In genomic region chr3:88531348-88532298, GRCm38 (mm10) we compare ENCODE assay signal across 8 mouse cellular contexts. TPM values are rescaled to one million over a fixed set of nuclear protein-coding genes. Genes with fewer than 3 reads are reported as not detected.
DNase-seq lines count a peak whose midpoint lies in the region; ATAC-seq and TF ChIP-seq lines count a peak whose summit lies in the region.

No protein-coding gene starts in this region.

- peak overlapping the region; percentile 100 for H3K9ac ChIP-seq in forebrain, embryonic 14.5 days (ENCODE audit: low read length)

- no peaks in the 10 kb centered on the region for H3K27me3 ChIP-seq in E14TG2a.4 (ENCODE audit: insufficient read depth, low read length)
- H3K27me3 ChIP-seq in forebrain, embryonic 14.5 days (replicated peaks; ENCODE audit: control insufficient read depth, insufficient read depth, low read length): no peaks in the 10 kb centered on the region

- TF ChIP-seq CTCF in E14TG2a.4 (conservative IDR thresholded peaks at IDR 0.05; ENCODE audit: low read length): no peak
- no peak for TF ChIP-seq CTCF in lung, adult 2 months (IDR thresholded peaks at IDR 0.05; ENCODE audit: insufficient read depth, low read length)

- peak; percentile 27; the same call in 1 of the 2 replicates for TF ChIP-seq POLR2A in lung, adult 2 months (IDR thresholded peaks at IDR 0.05; ENCODE audit: borderline replicate concordance, extremely low read depth, low read depth, low read length)

- H3K27ac ChIP-seq in forebrain, embryonic 14.5 days (ENCODE audit: low read depth, low read length): peak overlapping the region; percentile 99

- peaks cover 57% of the 10 kb centered on the region for H3K36me3 ChIP-seq in E14TG2a.4 (ENCODE audit: insufficient read depth, low read length)
- peaks cover 26% of the 10 kb centered on the region for H3K36me3 ChIP-seq in forebrain, embryonic 14.5 days (ENCODE audit: control insufficient read depth, insufficient read depth, low read length)

- H3K4me3 ChIP-seq in E14TG2a.4 (replicated peaks; ENCODE audit: low read length): peak overlapping the region; percentile 92
- H3K4me3 ChIP-seq in forebrain, embryonic 14.5 days (ENCODE audit: low read depth, low read length): peak overlapping the region; percentile 86
- peak overlapping the region; percentile 76 for H3K4me3 ChIP-seq in lung, adult 2 months (replicated peaks; ENCODE audit: extremely low read depth, low read depth, low read length)

- peaks cover 76% of the 10 kb centered on the region for H3K4me1 ChIP-seq in E14TG2a.4 (replicated peaks; ENCODE audit: low read depth, low read length)
- peaks cover 48% of the 10 kb centered on the region for H3K4me1 ChIP-seq in forebrain, embryonic 14.5 days (ENCODE audit: control insufficient read depth, insufficient read depth, low read length)
- H3K4me1 ChIP-seq in lung, adult 2 months (ENCODE audit: control insufficient read depth, insufficient read depth, low read length): peaks cover 5% of the 10 kb centered on the region; the same call in 1 of the 2 replicates

- under 1% methylated on average over 60 of the region's 63 CpGs for WGBS in forebrain, embryonic 14.5 days
- 1% methylated on average over 62 of the region's 63 CpGs for WGBS in lung, adult 2 months

- peak overlapping the region; percentile 92 for H3K4me2 ChIP-seq in forebrain, embryonic 14.5 days (ENCODE audit: low read length)

- intact Hi-C loops in heart, postnatal 14 days (cut with DNase I): no loop called here

- DNase-seq in forebrain, embryonic 14.5 days (ENCODE audit: low spot score): peak; percentile 96
- DNase-seq in heart, postnatal 14 days: peak; percentile 89 to 91
- DNase-seq in layer of hippocampus, adult 18-20 months (ENCODE audit: low spot score in 2 of 2): peak; percentile 80 to 88
- peak; percentile 90 for DNase-seq in lung, adult 2 months
- peak; percentile 94 to 95 for DNase-seq in thymus, adult 18-20 months

- ATAC-seq in cerebellum, adult (ENCODE audit: insufficient number of reproducible peaks, low FRiP score, low TSS enrichment): peak; percentile 49; the same call in 1 of the 2 replicates
- peak; percentile 89 for ATAC-seq in forebrain, embryonic 14.5 days
- peak; percentile 42 for ATAC-seq in neutrophil, adult 5-6 weeks (ENCODE audit: extremely low read depth, insufficient number of reproducible peaks, low FRiP score, poor library complexity, severe bottlenecking)

- no peaks in the 10 kb centered on the region for H3K9me3 ChIP-seq in E14TG2a.4 (ENCODE audit: low read length)
- no peaks in the 10 kb centered on the region for H3K9me3 ChIP-seq in forebrain, embryonic 14.5 days (replicated peaks; ENCODE audit: control insufficient read depth, low read length)

RNA-seq across cellular contexts. Expression of gene Mex3a, which starts 0.6 kb away (rescaled TPM):
- polyA plus RNA-seq in forebrain, embryonic 14.5 days (2014; fragmentation: Nextera tagmentation; extraction: Ambion mirVana): 48.8 and 50.1 TPM in 2 replicates
- 1 to 10 TPM in 1 of 2 experiments, under 1 TPM in 1; 0.81 to 2.0 TPM for total RNA-seq in heart, postnatal 14 days (2021)
- 1 to 10 TPM; 2.0 to 2.2 TPM for total RNA-seq in layer of hippocampus, adult 18-20 months (2021)
- 0.53 and 0.84 TPM in 2 replicates for polyA plus RNA-seq in lung, adult 2 months (2012; rRNA removed)
- total RNA-seq in neutrophil, adult 5-6 weeks (2017): 0.47 and 0.49 TPM in 2 replicates

RNA-seq across cellular contexts. Expression of gene Rab25, which starts 16.5 kb away (rescaled TPM):
- polyA plus RNA-seq in forebrain, embryonic 14.5 days (2014; fragmentation: Nextera tagmentation; extraction: Ambion mirVana): not detected in 2 replicates
- total RNA-seq in heart, postnatal 14 days (2021): under 1 TPM in 1 of 2 experiments, not detected in 1; 0.33 TPM
- not detected for total RNA-seq in layer of hippocampus, adult 18-20 months (2021)
- 53.0 and 105 TPM in 2 replicates for polyA plus RNA-seq in lung, adult 2 months (2012; rRNA removed)
- 0.47 and 1.1 TPM in 2 replicates for total RNA-seq in neutrophil, adult 5-6 weeks (2017)

RNA-seq across cellular contexts. Expression of gene Lamtor2, which starts 21.3 kb away (rescaled TPM):
- polyA plus RNA-seq in forebrain, embryonic 14.5 days (2014; fragmentation: Nextera tagmentation; extraction: Ambion mirVana): 107 and 122 TPM in 2 replicates
- 10 to 100 TPM; 77.7 TPM for total RNA-seq in heart, postnatal 14 days (2021)
- total RNA-seq in layer of hippocampus, adult 18-20 months (2021): 100 to 1,000 TPM; 112 to 113 TPM
- 116 and 135 TPM in 2 replicates for polyA plus RNA-seq in lung, adult 2 months (2012; rRNA removed)
- 66.6 and 68.0 TPM in 2 replicates for total RNA-seq in neutrophil, adult 5-6 weeks (2017)

RNA-seq across cellular contexts. Expression of gene Lmna, which starts 21.9 kb away (rescaled TPM):
- polyA plus RNA-seq in forebrain, embryonic 14.5 days (2014; fragmentation: Nextera tagmentation; extraction: Ambion mirVana): 18.0 and 28.5 TPM in 2 replicates
- total RNA-seq in heart, postnatal 14 days (2021): 100 to 1,000 TPM; 128 TPM
- 10 to 100 TPM; 36.5 to 40.2 TPM for total RNA-seq in layer of hippocampus, adult 18-20 months (2021)
- polyA plus RNA-seq in lung, adult 2 months (2012; rRNA removed): 257 and 302 TPM in 2 replicates
- total RNA-seq in neutrophil, adult 5-6 weeks (2017): 8.1 and 9.4 TPM in 2 replicates

RNA-seq across cellular contexts. Expression of gene Ubqln4, which starts 21.9 kb away (rescaled TPM):
- 40.5 and 43.3 TPM in 2 replicates for polyA plus RNA-seq in forebrain, embryonic 14.5 days (2014; fragmentation: Nextera tagmentation; extraction: Ambion mirVana)
- total RNA-seq in heart, postnatal 14 days (2021): 10 to 100 TPM; 55.4 to 60.0 TPM
- 100 to 1,000 TPM; 118 to 122 TPM for total RNA-seq in layer of hippocampus, adult 18-20 months (2021)
- polyA plus RNA-seq in lung, adult 2 months (2012; rRNA removed): 47.0 and 52.6 TPM in 2 replicates
- 25.3 and 26.3 TPM in 2 replicates for total RNA-seq in neutrophil, adult 5-6 weeks (2017)

Comparison
In these comparisons a context has a peak if more than half of its experiments do, and no peak if none do; other contexts are left out.
1. Peak in every context shown above with its lines: DNase-seq, ATAC-seq, H3K4me3 ChIP-seq and H3K27ac ChIP-seq.